Mouse (Mus musculus) heart, embryonic 14.5 days (tissue): ENCODE data around the gene Serf2. TPM values are rescaled to one million over a fixed set of nuclear protein-coding genes. Genes with fewer than 3 reads are reported as not detected.
"Not testable (repeated sequence)": the region's sequence is repeated elsewhere in the genome, so short reads cannot be mapped to it uniquely, and the experiment has no call there.

Experiments used
- ATAC-seq: fragments of 200-750 bp; cut with Nextera tagmentation; 2 replicates; pipeline ENCODE4 v1.8.0; 2017; ENCODE audit warnings: low read depth, moderate TSS enrichment; ENCODE audit not compliant: insufficient number of reproducible peaks, insufficient read depth, low FRiP score
- H3K27ac ChIP-seq, 2 experiments: fragments of 200-500 bp in 1 of 2; fragments of 300-500 bp in 1 of 2; sonication (generic) in 1 of 2; replicated peaks in 1 of 2; 2 replicates each; pipeline ENCODE4 v1.5.1; 2012 to 2014; ENCODE audit warnings: low read depth in 2 of 2, low read length in 2 of 2, control low read depth in 1 of 2, mild to moderate bottlenecking in 1 of 2, mixed read lengths in 1 of 2; ENCODE audit not compliant: control insufficient read depth in 1 of 2, insufficient read depth in 1 of 2
- H3K27me3 ChIP-seq: fragments of 300-500 bp; sonication (generic); 2 replicates; pipeline ENCODE4 v1.6.1; 2014; ENCODE audit warnings: mild to moderate bottlenecking, low read length, control low read depth; ENCODE audit not compliant: control insufficient read depth, insufficient read depth
- H3K36me3 ChIP-seq: fragments of 300-500 bp; sonication (generic); 2 replicates; pipeline ENCODE4 v1.6.1; 2014; ENCODE audit warnings: mild to moderate bottlenecking, control low read depth, low read length, mixed read lengths; ENCODE audit not compliant: control insufficient read depth, insufficient read depth
- H3K4me1 ChIP-seq, 2 experiments: fragments of 200-500 bp in 1 of 2; fragments of 300-500 bp in 1 of 2; sonication (generic) in 1 of 2; 2 replicates each; pipeline ENCODE4 v1.6.1; 2012 to 2014; ENCODE audit warnings: low read length in 2 of 2, control low read depth in 1 of 2, mixed read lengths in 1 of 2; ENCODE audit not compliant: control insufficient read depth in 2 of 2, insufficient read depth in 2 of 2
- H3K4me2 ChIP-seq: fragments of 300-500 bp; sonication (generic); 2 replicates; pipeline ENCODE4 v1.6.1; 2014; ENCODE audit warnings: mild to moderate bottlenecking, low read length
- H3K4me3 ChIP-seq, 2 experiments: fragments of 200-500 bp in 1 of 2; fragments of 300-500 bp in 1 of 2; sonication (generic) in 1 of 2; 2 replicates each; pipeline ENCODE4 v1.5.1; 2012 to 2014; ENCODE audit warnings: low read length in 2 of 2, mild to moderate bottlenecking in 2 of 2, control low read depth in 1 of 2, low read depth in 1 of 2, moderate library complexity in 1 of 2; ENCODE audit not compliant: control insufficient read depth in 1 of 2, insufficient read depth in 1 of 2
- H3K9ac ChIP-seq: fragments of 300-500 bp; sonication (generic); 2 replicates; pipeline ENCODE4 v1.6.1; 2014; ENCODE audit warnings: mild to moderate bottlenecking, low read length
- H3K9me3 ChIP-seq: fragments of 300-500 bp; sonication (generic); 2 replicates; pipeline ENCODE4 v1.6.1; 2016; ENCODE audit warnings: low read length, control low read depth; ENCODE audit not compliant: control insufficient read depth
- WGBS: fragments of 180-500 bp; shearing (Covaris S2); extraction: QIAGEN DNeasy Blood & Tissue Kit; methylation state at CpG from one replicate; pipeline ENCODE4 v1.1.7; 2014; 5-methylcytosine and 5-hydroxymethylcytosine counted together
- polyA plus RNA-seq: library from polyadenylated mRNA; unstranded; fragments of >200 nt; fragmentation: Nextera tagmentation; extraction: Ambion mirVana; gene quantifications from 2 replicates; pipeline ENCODE4 v1.2.1, GENCODE M21; 2014

The Serf2 gene
- polyA plus RNA-seq, 1 experiment from 2014 or later, result 675 TPM

- Histone ChIP-seq H3K9ac (peak within 1 kb of the TSS; percentile 80), H3K27me3 (no peaks in the 10 kb centered on the region), H3K27ac (peak within 1 kb of the TSS; percentile 79 to 85), H3K4me1 (peaks cover 9 to 32% of the 10 kb centered on the region in 2 experiments), H3K9me3 (no peaks in the 10 kb centered on the region), H3K4me2 (peak within 1 kb of the TSS; percentile 66), H3K4me3 (peak within 1 kb of the TSS; percentile 70 to 83), H3K36me3 (peaks cover 64% of the 10 kb centered on the region)
- WGBS, result 3% methylated on average over 41 of the region's 41 CpGs
- ATAC-seq, result peak; percentile 76
These were observed 8.0 kb downstream of the Serf2 start, which contains the start of gene Serinc4 for GRCm38 (mm10) chr2:121456692-121457642. TSS of gene Serinc4 (minus strand) at chr2:121456781.

DNA sequence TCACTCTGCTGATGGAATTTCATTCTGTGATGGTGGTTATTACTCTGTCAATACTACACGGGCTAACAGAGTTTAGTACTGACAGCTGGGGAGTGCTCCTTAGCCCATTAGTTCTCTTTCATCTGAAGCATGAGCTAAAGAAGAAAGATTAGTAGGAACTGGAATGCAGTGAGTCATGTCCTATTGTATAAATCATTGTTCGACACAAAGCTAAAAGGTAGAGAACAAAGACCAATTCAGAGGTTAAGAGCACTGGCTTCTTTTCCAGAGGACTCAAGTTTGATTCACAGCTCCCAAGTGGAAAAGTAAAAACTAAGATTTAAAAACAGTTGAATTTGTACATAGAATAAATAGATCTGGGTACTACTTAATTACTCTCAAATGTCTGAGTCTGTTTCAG, 11.1 kb downstream of the Serf2 start:
- Histone ChIP-seq H3K9me3 (no peaks in the 10 kb centered on the region), H3K9ac (no peak overlapping the region), H3K36me3 (peaks cover 34% of the 10 kb centered on the region), H3K27me3 (no peaks in the 10 kb centered on the region), H3K4me2 (no peak overlapping the region), H3K27ac (no peak overlapping the region), H3K4me1 (peaks cover 2 to 11% of the 10 kb centered on the region in 2 experiments; a peak in 2 of 4 replicates), H3K4me3 (no peak overlapping the region)
- 63% methylated on average over 2 of the region's 2 CpGs for WGBS
- ATAC-seq, result no peak

DNA sequence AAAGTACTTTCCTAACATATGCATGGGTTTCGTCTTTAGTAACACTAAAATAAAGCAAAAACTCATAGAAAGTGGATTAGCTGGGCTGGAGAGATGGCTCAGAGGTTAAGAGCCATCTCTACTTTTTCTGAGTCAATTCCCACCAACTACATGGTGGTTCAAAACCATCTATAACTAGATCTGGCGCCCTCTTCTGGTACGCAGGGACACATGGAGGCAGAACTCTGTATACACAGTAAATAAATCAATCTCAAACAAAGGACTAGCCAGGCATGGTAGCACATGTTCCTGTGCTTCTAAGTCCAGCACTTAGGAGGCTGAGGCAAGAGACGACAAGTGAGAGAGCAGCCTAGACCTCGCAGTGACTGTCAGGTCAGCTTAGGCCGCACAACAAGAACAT, 20.0 kb downstream of the Serf2 start:
- not testable (repeated sequence) for ATAC-seq

GRCm38 (mm10) chr2:121472783-121473182, 23.8 kb downstream of the Serf2 start:
- WGBS, result 96% methylated on average over 3 of the region's 3 CpGs
- H3K4me3 ChIP-seq, H3K36me3 ChIP-seq, H3K4me2 ChIP-seq, H3K4me1 ChIP-seq, H3K27me3 ChIP-seq, ATAC-seq, H3K9me3 ChIP-seq, H3K9ac ChIP-seq, H3K27ac ChIP-seq: not testable (repeated sequence)

More for the DNA sequence above, 20.0 kb downstream of the Serf2 start:
- H3K27me3 ChIP-seq, H3K36me3 ChIP-seq, H3K4me3 ChIP-seq, H3K27ac ChIP-seq, H3K4me1 ChIP-seq, H3K9me3 ChIP-seq, H3K9ac ChIP-seq, H3K4me2 ChIP-seq: not testable (repeated sequence)
- WGBS, result 30% methylated on average over 2 of the region's 6 CpGs

DNA sequence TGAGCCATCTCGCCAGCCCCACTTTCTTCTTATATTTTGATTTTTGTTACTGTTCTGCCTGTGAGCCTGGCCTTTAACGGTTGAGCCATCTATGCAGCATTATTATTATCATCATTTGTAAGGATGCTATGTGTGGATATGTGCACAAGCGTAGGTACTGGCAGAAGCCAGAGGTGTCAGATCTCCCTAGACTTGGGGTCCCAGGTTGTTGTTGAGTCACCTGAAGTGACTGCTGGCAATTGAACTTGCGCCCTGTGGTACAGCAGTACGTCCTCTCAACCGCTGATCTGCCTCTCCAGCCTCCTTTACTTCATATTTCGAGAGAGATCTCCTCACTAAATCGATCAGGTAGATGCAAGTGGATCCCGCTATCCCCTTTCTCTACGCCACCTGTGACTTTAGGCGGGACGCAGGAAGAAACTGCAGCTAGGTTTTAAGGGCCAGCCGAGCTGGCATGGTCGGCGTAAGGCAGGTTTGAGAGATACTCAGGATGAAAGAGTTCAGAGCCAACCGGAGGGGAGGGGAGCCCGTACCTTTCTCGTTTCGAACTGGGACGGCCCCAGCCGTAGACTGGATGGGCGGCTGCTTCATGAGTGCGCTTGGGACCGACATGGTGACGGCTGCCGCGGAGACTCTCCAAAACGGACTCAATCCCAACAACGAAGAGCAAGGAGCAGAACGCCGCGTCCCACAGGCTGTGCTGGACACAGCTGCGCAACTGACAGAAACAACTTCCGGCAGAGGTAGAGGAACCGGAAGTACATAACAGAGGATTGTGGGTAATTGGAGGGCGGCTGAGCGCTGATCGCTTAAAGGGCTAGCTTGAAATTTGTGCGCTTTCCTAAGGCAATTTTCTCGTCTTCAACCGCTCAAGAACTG, 24.5 kb downstream of the Serf2 start, which contains the start of gene Mfap1b:
TSS of gene Mfap1b (minus strand) at position 767 of the 879 bp plus-strand sequence.
- peak; percentile 82; the same call in 1 of the 2 replicates for ATAC-seq
- Histone ChIP-seq H3K27ac (peak within 1 kb of the TSS; percentile 48 to 55), H3K9ac (peak within 1 kb of the TSS; percentile 77), H3K4me3 (peak within 1 kb of the TSS; percentile 60 to 69), H3K4me2 (peak within 1 kb of the TSS; percentile 66)
- 5% methylated on average over 38 of the region's 41 CpGs for WGBS
- not testable (repeated sequence) for H3K27me3 ChIP-seq, H3K36me3 ChIP-seq, H3K9me3 ChIP-seq, H3K4me1 ChIP-seq

DNA sequence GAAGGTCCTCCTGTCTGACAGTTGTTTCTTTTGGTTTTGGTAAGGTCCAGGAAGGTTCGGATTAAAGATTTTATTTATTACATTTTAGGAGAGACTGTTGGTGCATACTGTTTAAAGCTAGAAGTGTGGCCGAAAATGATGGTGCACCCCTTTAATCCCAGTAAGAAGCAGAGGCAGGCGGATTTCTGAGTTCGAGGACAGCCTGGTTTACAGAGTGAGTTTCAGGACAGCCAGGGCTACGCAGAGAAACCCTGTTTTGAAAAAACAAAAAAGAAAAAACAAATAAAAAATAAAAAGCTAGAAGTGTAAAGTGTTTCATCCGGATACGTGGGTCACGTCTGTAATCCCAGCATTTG, 25.2 kb downstream of the Serf2 start:
- 27% methylated on average over 8 of the region's 8 CpGs for WGBS

GRCm38 (mm10) chr2:121475306-121475705, 26.3 kb downstream of the Serf2 start:
- not testable (repeated sequence) for H3K9me3 ChIP-seq, H3K27me3 ChIP-seq, H3K36me3 ChIP-seq, H3K4me3 ChIP-seq, H3K27ac ChIP-seq, H3K4me1 ChIP-seq, H3K4me2 ChIP-seq, ATAC-seq, H3K9ac ChIP-seq
- WGBS, result 100% methylated on average over 2 of the region's 2 CpGs

More for the DNA sequence above, 25.2 kb downstream of the Serf2 start:
- Histone ChIP-seq H3K27ac (peak overlapping the region; percentile 48 to 55; a peak in 3 of 4 replicates), H3K4me1 (no peaks in the 10 kb centered on the region), H3K4me3 (peak overlapping the region; percentile 60 to 69), H3K36me3 (0 out of 2 replicates have a peak, but pooled peaks cover 3% of the 10 kb centered on the region), H3K9me3 (no peaks in the 10 kb centered on the region), H3K27me3 (no peaks in the 10 kb centered on the region), H3K4me2 (peak overlapping the region; percentile 66), H3K9ac (peak overlapping the region; percentile 77)
- ATAC-seq, result 0 out of 2 replicates have a peak, but pooled peaks have one; percentile 6
